In the genomic region with DNA sequence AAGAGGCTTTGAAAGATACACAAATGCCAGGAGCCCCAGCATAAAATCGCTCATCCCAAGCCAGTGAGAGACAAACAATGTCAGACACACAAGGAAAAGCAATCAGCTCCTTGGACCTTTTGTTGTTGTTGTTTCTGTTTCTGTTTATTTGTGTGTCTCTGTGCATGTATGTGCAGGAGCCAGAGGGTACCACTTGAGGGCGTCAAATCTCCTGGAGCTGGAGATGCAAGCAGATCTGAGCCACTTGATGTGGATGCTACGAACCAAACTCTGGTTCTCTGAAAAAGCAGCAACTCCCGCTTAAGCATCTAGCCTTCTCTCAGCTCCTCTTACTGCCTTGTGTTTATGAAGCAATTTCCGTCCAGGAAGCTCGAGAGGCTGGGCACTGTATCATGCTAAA, we compare ENCODE assay signal across 17 mouse cellular contexts.
A peak's percentile ranks its signal among the peaks of the same experiment; 100 is the strongest.
DNase-seq lines count a peak whose midpoint lies in the region; ATAC-seq and TF ChIP-seq lines count a peak whose summit lies in the region.
"Had no signal": no experiment of that assay in that cellular context is flagged by ENCODE, and none has a peak within 500 bp of the region (broad histone marks: within the 10 kb centered on the region; RNA-seq: fewer than 3 reads in every experiment).

No protein-coding gene starts in this region.

- DNase-seq in kidney, adult 9 months, result peak; percentile 5
- no peak for DNase-seq in kidney, adult 8-10 months
- DNase-seq in midbrain, embryonic 11.5 days (ENCODE audit: low spot score, missing footprints), result peak; percentile 84
- no peak for DNase-seq in midbrain, postnatal 0 days (ENCODE audit: low spot score)
- DNase-seq in ZHBTc4 (ENCODE audit: low read depth, low spot score), result peak; percentile 13
- DNase-seq in left cerebral cortex, adult 8-10 months (ENCODE audit: low spot score in 2 of 2), result no peak
- DNase-seq: cerebellum, adult 9-11 months; heart, postnatal 10 days; lung, adult 18-20 months; lung, postnatal 36 days; thymus, postnatal 14 days had no signal

- H3K27me3 ChIP-seq in midbrain, embryonic 11.5 days (ENCODE audit: control insufficient read depth, insufficient read depth, low read length), result no peaks in the 10 kb centered on the region
- H3K27me3 ChIP-seq in midbrain, postnatal 0 days (ENCODE audit: insufficient read depth, low read length), result no peaks in the 10 kb centered on the region
- H3K27me3 ChIP-seq in hindbrain, embryonic 16.5 days (replicated peaks; ENCODE audit: control insufficient read depth, insufficient read depth, low read length), result no peaks in the 10 kb centered on the region
- H3K27me3 ChIP-seq: neural tube, embryonic 12.5 days had no signal

- TF ChIP-seq CTCF in midbrain, postnatal 0 days (IDR thresholded peaks at IDR 0.05), result no peak

- H3K4me3 ChIP-seq in midbrain, embryonic 11.5 days (ENCODE audit: low read depth, low read length), result no peak overlapping the region
- no peak overlapping the region for H3K4me3 ChIP-seq in midbrain, postnatal 0 days (ENCODE audit: low read depth, low read length)
- no peak overlapping the region for H3K4me3 ChIP-seq in hindbrain, embryonic 16.5 days (ENCODE audit: low read length)
- H3K4me3 ChIP-seq: midbrain, embryonic 10.5 days; neural tube, embryonic 12.5 days had no signal

- WGBS in midbrain, embryonic 11.5 days, result 69% methylated on average over 6 of the region's 6 CpGs
- 59% methylated on average over 6 of the region's 6 CpGs for WGBS in midbrain, postnatal 0 days
- WGBS in hindbrain, embryonic 16.5 days, result 84% methylated on average over 6 of the region's 6 CpGs

- no peak overlapping the region for H3K4me2 ChIP-seq in midbrain, embryonic 11.5 days
- no peak overlapping the region for H3K4me2 ChIP-seq in midbrain, postnatal 0 days (ENCODE audit: low read depth, low read length, poor library complexity, severe bottlenecking)
- H3K4me2 ChIP-seq in hindbrain, embryonic 16.5 days (ENCODE audit: low read length), result no peak overlapping the region
- H3K4me2 ChIP-seq: heart, embryonic 11.5 days; neural tube, embryonic 12.5 days had no signal

- no peak overlapping the region for H3K27ac ChIP-seq in midbrain, embryonic 11.5 days (ENCODE audit: low read depth, low read length)
- H3K27ac ChIP-seq in midbrain, postnatal 0 days (ENCODE audit: low read depth, low read length), result no peak overlapping the region
- H3K27ac ChIP-seq in hindbrain, embryonic 16.5 days (ENCODE audit: low read depth, low read length), result no peak overlapping the region
- H3K27ac ChIP-seq: midbrain, embryonic 10.5 days; neural tube, embryonic 12.5 days had no signal

- H3K9ac ChIP-seq in midbrain, embryonic 11.5 days (ENCODE audit: low read length), result no peak overlapping the region
- no peak overlapping the region for H3K9ac ChIP-seq in midbrain, postnatal 0 days (replicated peaks; ENCODE audit: low read length, poor library complexity, severe bottlenecking)
- H3K9ac ChIP-seq in hindbrain, embryonic 16.5 days (ENCODE audit: low read depth, low read length), result no peak overlapping the region
- H3K9ac ChIP-seq: neural tube, embryonic 12.5 days had no signal

- no peaks in the 10 kb centered on the region for H3K9me3 ChIP-seq in midbrain, embryonic 11.5 days (ENCODE audit: control insufficient read depth, low read length)
- H3K9me3 ChIP-seq in midbrain, postnatal 0 days (ENCODE audit: low read length), result no peaks in the 10 kb centered on the region
- H3K9me3 ChIP-seq in hindbrain, embryonic 16.5 days (ENCODE audit: control insufficient read depth, low read length), result no peaks in the 10 kb centered on the region
- H3K9me3 ChIP-seq: midbrain, embryonic 10.5 days; neural tube, embryonic 12.5 days had no signal

- no peaks in the 10 kb centered on the region for H3K36me3 ChIP-seq in midbrain, embryonic 11.5 days (ENCODE audit: control insufficient read depth, insufficient read depth, low read length)
- no peaks in the 10 kb centered on the region for H3K36me3 ChIP-seq in midbrain, postnatal 0 days (ENCODE audit: insufficient read depth, low read length)
- H3K36me3 ChIP-seq in hindbrain, embryonic 16.5 days (ENCODE audit: control insufficient read depth, insufficient read depth, low read length), result no peaks in the 10 kb centered on the region
- H3K36me3 ChIP-seq: midbrain, embryonic 10.5 days; neural tube, embryonic 12.5 days had no signal

- ATAC-seq in midbrain, embryonic 11.5 days (ENCODE audit: low FRiP score), result no peak
- no peak for ATAC-seq in midbrain, postnatal 0 days (ENCODE audit: low FRiP score)
- peak; percentile 58; the same call in 1 of the 2 replicates for ATAC-seq in megakaryocyte progenitor cell, adult 5-6 weeks (replicated peaks; ENCODE audit: poor library complexity)
- ATAC-seq in hindbrain, embryonic 16.5 days, result no peak
- ATAC-seq: inflammation-experienced regulatory T-cells, adult 6 months had no signal

- no peaks in the 10 kb centered on the region for H3K4me1 ChIP-seq in midbrain, embryonic 11.5 days (ENCODE audit: control insufficient read depth, insufficient read depth, low read length)
- no peaks in the 10 kb centered on the region for H3K4me1 ChIP-seq in midbrain, postnatal 0 days (ENCODE audit: insufficient read depth, low read length)
- H3K4me1 ChIP-seq in hindbrain, embryonic 16.5 days (ENCODE audit: control insufficient read depth, insufficient read depth, low read depth, low read length), result no peaks in the 10 kb centered on the region
- H3K4me1 ChIP-seq: neural tube, embryonic 12.5 days had no signal

Comparison
In these comparisons a context has a peak if more than half of its experiments do, and no peak if none do; other contexts are left out.
1. DNase-seq: peak in kidney, adult 9 months (single experiment), midbrain, embryonic 11.5 days (single experiment) and ZHBTc4 (single experiment); none in kidney, adult 8-10 months (0 of 2), midbrain, postnatal 0 days (single experiment) and left cerebral cortex, adult 8-10 months (0 of 2).